Mouse (Mus musculus): ENCODE results near the gene Fut2. TPM values are rescaled to one million over a fixed set of nuclear protein-coding genes. Genes with fewer than 3 reads are reported as not detected.
"Not testable (repeated sequence)": the region's sequence is repeated elsewhere in the genome, so short reads cannot be mapped to it uniquely, and the experiment has no call there.

The Fut2 gene
- total RNA-seq, 1 experiment from 2014 or later: not detected

DNA sequence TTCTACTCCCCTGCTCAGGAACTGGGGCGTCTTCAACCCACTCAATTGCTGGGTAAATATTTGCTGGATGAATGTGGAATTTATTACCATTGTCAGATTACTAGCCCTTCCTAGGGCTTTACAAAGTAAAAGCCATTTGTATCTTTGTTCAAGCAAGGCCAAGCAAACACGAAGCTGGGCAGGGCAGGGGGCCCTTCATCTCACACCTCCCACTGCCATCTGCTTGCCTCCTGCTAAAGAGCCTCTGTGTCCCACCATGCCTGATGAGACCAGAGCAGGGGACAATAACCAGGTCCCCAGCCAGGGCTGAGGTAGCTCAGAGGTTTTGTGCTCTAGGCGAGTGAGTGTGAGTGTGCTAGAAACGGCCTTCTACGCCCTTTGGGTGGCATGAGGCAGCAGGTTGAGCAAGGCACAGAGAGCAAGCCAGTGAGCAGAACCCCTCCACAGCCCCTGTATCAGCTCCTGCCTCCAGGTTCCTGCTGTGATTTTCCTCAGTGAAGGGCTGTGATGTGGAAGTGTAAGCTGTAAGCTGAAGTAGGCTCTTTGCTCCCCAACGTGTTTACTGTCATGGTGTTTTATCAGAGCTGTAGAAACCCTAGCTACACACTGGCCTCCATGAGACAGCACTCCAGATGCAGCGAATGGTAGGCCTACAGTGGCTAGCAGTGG is 11.6 kb upstream of the Fut2 start:
- no peak for DNase-seq

DNA sequence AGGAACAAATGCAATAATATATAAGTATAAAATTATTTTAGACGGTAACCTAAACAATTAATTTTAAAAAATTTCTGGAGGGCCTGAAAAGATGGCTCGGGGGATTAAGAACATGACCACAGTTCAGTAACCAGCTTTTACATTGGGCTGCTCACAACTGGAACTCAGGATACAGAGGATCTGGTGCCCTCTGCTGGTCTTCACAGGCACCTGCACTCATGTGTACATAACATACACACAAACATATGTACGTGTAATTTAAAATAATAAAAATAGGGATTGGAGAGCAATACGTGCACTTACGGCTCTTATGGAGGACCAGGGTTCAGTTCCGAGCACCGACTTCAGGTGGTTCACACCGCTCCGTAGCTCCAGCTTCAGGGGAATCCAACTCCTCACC is 2.7 kb upstream of the Fut2 start:
- DNase-seq: no peak

DNA sequence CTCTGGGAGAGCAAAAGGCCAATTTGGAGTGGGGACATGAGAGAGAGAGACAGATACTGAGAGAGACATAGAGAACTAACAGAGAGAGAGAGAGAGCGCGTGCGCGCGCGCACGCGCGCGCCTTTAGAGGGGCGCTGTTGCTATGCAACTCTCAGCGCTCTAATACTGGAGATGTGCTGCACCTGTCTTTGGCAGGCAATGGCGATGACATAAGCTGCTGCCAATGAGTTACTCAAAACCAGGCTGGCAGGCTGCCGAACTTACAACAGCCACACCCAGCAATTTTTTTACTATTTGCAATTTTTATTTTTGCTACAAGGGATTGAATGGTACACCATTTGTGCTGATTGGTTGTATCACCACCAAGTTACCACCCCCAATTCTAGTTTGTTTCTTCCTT is 1.6 kb upstream of the Fut2 start:
- DNase-seq: no peak

DNA sequence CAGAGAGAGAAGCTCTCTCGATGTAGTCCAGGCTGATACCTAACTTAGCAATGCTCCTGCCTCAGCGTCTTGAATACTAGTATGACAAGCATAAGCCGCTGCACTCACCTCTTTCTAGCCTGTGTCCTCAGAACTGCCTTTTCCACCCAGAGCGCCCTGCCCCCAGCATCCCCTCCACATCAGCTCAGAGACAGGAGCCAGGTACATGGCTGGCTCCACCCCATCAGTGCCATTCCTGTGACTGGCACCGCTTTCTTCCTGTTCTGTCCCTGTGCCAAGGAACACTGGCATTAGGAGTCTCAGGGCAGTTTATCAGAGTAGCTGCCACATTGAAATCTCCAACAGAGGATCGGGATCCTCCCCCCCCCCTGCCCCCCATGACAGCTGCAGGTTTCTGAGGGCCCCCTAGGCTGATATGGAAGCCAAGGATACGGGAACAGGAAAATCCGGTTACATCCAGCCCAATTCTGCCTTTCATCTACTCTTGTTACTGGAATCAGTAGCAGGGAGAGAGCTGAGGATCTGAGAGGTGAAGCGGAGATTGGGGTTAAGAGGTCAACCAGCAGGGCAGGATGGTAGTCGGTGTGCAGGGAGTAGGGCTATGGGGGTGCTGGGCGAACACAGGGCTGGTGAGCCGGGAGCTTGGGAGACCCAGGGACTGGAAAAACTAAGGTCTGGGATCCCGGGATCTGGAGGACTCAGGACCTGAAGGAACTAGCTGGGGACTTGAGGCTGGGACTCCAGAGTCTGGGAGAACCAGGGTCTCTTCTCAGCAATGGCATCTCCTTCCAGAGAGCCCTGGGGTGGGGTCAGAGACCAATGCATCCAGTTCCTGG is 673 bp downstream of the Fut2 start:
- DNase-seq: no peak

DNA sequence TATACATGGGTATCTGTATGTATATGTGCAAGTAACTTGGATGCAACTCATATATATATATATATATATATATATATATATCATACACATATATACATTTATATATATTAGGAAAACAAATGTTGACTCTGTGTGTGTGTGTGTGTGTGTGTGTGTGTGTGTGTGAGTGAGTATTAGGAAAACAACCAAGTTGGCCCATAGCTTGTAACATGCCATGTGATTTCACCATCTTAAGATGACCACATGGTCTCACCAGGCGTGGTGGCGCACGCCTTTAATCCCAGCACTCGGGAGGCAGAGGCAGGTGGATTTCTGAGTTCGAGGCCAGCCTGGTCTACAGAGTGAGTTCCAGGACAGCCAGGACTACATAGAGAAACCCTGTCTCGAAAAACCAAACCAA is 4.5 kb downstream of the Fut2 start:
- not testable (repeated sequence) for DNase-seq

DNA sequence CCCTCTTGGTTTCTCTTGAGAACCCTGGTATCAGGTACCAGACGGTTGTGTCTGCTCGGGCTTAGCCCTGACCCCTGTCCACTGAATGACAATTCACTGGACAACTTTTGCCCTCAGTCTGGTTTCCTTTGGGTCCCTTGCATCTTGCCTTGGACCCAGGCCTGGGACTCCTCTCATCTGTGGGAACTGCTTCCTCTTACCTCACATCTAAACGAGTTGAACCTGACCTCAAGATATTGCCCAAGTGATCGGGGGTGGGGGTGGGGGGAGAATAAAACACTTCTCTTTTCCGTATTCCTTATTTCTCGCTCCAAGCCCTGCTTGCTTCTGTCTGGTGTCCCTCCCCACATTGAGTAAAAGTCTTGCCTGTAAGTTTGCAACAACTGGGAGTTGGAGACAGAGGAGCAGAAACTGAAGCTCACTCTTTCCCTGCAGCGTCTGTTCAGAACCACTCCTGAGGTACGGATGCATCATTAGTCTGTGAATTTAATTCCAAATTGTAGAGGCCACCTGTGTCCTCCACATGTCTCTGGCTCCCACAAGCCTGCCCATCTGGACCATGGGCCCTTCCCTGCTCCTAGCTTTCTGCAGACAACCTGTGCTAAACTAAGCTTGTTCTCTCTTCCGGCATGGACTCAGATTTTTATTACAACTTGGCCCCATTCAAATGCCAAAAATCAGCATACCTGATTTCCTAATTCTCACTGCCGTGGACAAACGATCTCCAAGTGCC is 5.3 kb downstream of the Fut2 start:
- DNase-seq: no peak

DNA sequence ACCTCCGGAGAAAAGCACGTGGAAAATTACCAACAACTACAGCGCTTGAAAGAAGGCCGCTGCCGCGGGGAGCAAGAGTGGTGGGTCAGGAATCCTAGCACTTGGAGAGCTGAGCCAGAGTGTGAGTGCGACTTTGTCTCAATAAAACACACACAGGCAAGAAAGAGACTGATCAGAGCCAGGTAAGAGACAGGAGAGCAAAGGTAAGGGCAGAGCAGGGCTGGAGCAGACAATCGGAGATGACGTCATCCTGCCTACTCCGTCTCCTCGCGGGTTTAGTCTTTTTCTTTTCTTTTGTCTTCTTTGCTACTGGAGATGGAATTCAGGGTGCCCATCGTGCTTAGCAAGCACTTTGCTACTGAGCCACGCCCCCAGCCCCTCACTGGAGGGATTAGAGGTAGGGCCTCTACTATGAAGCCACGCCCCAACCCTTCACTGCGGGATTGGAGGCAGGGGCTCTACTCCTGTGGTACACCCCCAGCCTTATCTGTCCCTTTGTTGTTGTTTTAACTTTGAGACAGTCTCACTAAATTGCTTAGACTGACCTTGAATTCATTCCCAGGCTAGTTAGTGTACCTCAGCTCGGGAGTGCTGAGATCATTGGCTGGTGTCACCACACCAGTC is 11.7 kb downstream of the Fut2 start:
- no peak for DNase-seq

DNA sequence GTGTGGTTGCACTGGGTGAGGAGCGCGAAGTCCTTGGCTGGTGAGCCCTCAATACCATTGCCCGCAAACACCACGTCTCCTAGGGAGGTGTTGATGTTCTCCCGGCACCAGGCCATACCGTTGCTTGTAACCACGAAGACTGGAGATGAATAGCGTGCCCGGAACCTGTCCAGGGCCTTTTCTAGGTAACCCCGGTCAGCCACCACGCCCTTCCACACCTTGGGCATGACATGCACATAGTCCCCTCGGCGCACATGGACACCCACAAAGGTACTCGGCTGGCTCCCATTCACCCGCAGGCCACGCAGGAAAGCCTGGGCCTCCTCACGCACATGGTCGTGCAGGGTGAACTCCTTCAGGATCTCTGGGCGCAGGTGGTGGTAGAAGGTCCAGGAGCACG is 15.7 kb downstream of the Fut2 start:
- DNase-seq: not testable (repeated sequence)

DNA sequence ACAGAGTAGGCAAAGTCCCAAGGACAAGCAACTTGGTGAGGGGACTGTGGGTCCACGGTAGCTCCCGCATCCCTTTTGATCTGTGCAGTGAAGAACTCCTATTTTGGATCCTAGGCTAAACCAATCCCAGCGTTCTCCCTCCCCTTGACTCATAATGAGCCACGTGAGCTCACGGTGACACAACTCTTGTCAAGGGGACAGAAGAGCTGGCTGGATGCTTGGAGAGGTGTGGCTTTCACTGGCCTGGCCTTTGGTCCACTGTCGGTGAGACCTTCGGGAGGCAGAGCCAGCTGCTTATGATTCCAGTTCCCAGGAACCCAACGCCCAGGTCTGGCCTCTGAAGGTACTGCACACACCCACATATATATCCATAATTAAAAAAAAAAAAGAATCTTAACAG is 16.8 kb downstream of the Fut2 start:
- peak; percentile 78 for DNase-seq

DNA sequence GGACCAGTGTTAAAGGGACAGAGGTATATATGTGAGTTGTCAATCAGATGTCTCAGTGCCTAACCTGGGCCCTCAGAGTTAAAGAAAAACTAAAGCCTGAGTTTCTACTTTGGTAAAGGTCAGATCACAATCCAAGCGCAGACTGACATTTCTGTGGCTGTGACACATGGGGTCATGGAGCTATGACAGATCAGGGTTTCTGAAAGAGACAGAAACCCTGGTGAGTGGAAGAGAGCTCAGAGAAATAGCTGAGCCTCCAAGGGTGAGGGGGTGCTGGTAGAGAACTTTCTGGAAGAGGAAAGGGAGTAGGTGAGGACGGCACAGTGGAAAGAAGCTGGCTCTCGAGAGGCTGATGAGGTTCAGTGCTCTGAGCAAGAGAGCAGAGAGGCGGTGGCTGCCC is 19.5 kb downstream of the Fut2 start:
- no peak for DNase-seq

DNA sequence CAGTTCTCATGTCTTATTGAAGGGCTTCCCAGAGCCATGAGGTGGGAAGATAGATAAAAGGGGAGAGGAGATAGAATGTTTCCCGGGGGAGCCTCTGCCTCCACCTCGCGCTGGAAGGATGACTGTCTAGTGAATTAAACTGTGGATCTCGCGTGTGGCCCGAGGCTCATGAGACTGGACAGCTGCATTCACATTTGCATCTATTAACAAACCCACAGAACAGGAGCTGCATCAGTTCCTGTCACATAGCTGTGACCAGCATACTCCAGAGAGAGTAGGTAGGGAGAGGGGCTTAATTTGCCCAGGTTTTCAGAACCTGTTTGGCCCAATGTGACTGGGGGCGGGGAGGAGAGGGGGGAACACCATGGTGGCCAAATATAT is 20.6 kb downstream of the Fut2 start:
- no peak for DNase-seq

DNA sequence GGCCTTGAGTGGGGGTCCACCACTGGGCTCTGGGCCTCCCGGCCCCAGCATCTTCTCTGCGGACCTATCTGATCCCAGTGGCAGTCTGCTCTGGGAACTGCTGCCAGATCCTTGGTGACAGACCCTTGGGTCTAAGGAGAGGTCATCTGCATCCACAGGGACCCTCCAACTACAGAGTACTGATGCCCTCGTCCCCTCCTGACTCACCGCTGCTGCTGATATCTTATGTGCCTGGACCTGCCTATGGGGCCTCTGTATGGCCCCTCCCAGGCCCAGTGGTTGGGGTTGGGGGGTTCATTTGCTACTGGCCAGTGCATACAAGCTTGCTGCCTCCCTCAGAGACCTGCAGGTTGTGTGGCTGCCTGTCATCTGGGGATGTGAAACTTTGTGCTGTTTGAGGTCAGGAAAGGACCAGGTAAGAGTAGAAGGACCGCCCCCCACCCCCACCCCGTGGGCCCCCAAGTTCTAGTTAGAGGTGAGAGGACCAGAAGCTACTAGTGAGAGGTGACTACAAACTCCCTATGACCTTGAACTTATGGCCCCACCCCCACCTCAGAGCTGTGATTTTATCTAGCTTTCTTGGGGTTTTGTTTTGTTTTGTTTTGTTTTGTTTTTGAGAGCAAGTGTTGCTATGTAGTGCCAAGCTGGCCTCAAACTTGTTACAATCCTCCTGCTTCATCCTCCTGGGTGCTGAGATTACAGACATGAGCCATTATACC is 21.2 kb downstream of the Fut2 start:
- no peak for DNase-seq

DNA sequence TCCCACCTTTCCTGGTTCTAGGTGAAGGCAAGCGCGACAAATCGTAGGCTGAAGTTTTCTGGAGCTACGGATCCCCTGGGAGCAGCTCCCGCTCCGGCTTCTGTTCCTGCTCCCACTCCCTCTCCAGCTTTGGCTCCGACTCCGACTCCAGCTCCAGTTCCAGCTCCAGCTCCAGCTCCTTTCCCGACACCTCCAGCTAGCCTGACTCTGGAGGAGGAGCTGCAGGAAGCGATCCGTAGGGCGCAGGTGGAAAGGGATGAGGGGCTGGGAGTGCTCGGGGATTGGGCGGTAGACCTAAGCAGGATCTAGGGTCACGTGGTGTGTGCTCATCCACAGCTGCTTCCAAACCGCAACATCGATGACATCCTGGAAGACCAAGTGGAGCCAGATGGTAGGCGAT is 22.0 kb downstream of the Fut2 start:
- DNase-seq: peak; percentile 64

DNA sequence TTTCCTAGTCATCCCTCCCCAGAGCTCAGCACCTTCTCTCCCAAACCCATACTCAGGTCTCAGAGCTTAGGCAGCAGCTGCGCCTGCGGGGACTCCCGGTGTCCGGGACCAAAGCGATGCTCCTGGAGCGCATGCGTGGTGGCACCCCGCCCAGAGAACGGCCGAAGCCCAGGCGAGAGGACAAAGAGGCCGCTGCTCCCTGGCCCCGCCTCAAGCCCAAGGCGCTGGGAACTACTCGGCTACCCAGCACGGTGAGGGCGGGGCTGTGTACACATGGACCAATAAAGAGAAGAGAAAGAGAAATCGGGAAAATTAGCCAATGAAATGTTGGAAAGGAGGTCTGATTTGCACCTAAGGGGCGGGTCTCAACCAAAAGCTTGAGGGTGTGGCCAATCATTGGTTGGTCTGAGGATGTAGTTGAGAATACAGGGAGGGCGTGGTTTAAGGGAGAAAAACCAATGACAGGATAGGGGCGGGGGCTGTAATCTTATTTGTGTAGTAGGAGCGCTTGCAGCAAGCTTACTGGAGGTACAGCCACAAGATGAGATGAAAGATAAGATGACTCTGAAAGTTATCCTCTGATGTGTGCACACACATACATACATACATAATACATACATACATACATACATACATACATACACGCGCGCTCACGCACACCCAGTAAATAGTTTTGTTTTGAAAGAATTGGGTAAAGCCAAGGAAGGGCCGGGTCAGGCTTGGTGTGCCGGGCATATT is 22.6 kb downstream of the Fut2 start:
- peak; percentile 98 for DNase-seq

DNA sequence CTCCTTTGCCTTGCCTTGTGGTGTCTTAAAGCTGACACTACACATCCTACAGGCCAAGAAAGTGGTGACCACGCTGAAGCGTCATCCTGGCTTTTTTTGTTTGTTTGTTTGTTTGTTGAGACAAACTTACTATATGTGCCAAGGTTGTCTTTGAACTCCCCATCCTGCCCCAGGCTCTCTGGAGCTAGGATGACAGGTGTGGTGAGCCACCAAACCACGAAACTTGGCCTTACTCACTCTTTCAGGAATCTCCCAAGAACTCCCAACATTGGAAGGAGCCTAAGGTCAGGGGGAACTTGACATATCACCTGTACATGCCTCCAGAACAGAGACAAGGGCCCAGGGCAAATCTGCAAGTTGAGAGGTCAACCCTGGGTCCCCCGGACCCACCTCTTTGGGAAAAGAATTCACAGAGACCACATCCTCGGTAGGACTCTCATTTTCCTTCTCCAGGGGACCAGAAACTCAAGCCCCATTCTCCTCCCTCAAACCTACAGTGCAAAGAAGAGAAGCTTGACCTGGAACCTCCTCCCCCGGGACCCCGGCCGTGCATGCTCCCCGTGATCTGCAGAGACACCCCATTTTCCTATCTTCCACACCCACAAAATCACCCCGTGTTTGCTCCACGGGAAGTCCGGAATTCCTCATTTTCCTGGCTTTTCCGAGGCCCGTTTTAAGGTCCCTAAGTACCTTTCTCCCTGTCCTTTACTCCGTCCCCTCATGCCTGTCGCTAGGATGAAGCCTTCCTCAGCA is 23.5 kb downstream of the Fut2 start:
- no peak for DNase-seq

DNA sequence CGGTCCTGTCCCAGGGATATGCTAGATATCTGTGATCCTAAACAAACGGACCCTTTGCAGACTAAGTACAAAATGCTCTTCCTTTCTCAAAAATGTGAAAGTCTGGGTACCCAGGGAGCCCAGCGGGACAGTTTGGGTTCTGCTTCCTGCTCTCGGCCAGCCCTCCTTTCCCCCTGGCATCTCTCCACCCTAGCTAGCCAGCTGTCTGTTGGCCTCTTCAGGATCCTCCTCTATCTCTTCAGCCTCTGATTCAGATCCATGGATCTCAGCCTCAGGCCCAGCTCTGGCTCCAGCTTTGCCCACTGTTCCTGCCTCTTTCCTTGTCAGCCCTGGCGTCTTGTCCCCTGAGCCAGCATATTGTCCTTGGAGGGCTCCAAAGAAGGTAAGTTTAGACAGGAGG is 24.1 kb downstream of the Fut2 start:
- DNase-seq: no peak

DNA sequence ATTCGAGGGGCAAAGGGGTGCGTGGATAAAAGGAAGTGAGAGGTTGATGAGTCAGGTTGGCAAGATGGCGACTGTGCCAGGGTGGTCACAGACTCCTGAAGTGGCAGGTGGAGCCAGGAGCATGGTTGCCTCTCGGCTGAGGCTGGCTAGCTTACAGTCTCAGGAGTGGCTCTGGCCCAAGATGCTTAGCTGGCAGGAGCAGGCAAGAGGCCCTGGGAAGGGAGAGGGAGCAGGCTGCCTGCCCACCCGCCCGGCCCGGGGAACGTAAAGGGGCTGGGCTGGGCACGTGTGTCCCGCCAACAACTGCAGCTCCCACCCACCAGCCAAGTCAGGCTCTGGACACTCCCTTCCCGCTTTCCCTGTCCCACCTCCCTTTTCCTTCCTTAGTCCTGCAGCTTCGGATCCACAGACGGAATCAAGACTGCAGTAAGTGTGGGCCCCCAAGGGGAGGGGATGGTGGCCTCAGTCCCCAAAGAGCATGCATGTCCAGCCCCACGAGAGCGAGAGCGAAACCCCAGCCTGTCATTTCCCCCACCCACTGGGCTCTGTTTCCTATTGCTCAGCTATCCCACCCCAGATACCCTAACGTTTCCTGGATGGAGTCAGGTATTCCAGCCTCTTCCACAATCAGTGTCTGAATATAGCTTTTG is 24.7 kb downstream of the Fut2 start:
- no peak for DNase-seq

DNA sequence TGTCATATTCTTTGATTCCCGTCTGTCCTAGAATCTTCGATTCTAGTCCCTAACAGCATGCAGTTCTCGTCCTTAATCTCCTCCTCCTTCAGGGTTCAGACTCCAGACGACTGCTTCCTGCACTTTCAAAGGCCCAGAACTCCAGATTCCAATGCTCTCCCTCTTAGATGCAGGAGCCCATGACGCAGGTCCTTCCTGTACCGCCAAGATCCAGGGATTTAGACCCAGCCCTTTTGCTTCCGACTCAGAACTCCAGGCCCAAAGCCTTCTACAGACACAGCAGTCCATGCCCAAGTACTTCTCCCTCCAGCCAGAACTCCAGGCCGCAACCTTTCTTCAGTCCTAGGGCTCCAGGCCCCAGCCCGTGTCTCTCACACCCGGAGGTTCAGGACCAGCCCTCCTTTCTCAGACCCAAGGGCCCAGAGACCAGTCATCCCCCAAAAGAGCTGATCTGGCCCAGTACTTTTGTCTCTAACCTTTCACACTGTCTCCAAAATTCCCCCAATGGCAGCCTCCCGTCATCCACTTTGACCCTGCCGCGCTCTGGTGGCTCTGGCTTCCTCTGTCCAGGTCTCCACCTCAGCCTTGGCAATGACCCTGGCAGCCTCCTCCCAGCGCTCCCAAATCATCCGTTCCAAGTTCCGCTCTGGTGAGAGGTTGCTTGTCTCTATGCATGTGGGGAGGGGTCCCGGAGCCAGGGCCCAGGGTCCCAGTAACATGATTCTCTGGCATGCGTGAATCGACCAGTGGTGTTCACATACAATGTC is 25.8 kb downstream of the Fut2 start:
- peak; percentile 48 for DNase-seq

DNA sequence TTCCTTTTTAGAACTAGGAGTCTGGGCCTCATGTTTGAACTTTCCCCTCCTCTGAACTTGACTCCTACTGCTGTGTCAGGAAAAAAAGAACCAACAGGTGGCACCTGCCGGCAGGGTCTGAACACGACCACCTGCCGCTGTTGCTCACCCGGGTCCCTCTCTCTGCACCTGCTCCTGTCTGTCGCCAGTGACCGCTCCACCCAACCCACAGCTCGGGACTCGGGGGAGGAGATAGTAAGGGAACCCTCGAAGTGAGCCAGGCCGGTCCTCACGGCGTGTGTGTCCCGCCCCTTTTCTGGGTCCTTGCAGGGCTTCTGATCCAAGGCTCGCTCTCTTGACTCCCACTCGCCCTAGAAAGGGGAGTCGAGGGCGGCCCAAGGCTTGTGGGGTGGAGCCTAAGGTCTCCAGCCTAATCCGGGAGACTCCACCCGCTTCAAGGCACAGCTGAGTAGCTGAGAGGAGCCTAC is 26.6 kb downstream of the Fut2 start, which contains the start of gene Mamstr:
Gene Mamstr, plus strand, starts transcription at position 417 of the 467 bp plus-strand sequence.
- no peak for DNase-seq

Measured in adrenal gland, postnatal 14 days (tissue).